Mouse (Mus musculus): ENCODE data around the gene Tceal7.

Tceal7 gene

GRCm38 (mm10) chrX:136214729-136215677 is at the start of gene Tceal7, which contains the start of gene Bex1:
Gene Tceal7, plus strand, starts transcription at chrX:136214779.
Gene Bex1, minus strand, starts transcription at chrX:136215513.
- DNase-seq, result peak; percentile 18

DNA sequence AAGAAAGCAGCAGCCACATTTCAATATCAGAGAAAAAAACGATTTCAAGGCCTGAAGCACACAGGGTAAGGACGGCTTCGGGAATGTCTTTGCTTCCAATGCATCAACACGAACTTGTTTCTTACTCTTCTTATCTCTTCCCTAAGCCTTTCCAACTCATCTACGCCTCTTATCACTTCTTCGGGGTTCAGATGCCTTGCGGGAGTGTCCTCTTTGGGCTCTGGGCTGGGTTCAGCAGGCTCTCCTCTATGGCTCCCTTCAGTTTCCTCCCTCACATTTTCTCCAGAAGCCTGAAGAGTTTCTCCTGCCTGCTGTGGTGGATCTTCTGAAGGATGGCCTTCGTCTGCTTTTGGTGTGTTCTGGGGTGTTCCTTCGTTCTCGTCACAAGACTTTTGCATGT is 44.0 kb upstream of the Tceal7 start:
- DNase-seq, result no peak

GRCm38 (mm10) chrX:136171189-136172117 is 43.1 kb upstream of the Tceal7 start:
- DNase-seq, result peak; percentile 12

DNA sequence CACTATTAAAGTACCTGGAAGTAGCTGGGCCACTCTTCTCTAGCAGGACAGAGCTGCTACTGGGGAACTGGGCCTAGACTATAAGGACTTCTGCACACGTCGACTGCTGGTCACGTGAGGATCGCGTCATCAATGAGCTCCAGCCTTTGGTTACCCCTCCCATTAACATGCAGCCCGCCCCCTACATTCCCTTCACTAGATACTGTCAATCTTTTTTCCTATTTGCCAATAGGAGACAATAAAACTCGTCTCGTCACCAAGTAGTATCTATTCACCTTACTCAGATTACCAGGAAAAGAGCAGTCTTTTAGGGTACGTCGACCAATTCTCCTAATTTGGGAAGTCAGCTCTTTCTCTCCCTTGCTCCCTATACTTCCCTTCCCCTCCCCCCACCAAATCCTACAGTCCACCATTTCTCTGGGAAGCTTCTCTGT is 42.4 kb upstream of the Tceal7 start, which contains the start of gene Tceal8:
Gene Tceal8, minus strand, starts transcription at position 225 of the 434 bp plus-strand sequence.
- peak; percentile 37 for DNase-seq

GRCm38 (mm10) chrX:136172786-136173185 is 41.8 kb upstream of the Tceal7 start:
- no peak for DNase-seq

DNA sequence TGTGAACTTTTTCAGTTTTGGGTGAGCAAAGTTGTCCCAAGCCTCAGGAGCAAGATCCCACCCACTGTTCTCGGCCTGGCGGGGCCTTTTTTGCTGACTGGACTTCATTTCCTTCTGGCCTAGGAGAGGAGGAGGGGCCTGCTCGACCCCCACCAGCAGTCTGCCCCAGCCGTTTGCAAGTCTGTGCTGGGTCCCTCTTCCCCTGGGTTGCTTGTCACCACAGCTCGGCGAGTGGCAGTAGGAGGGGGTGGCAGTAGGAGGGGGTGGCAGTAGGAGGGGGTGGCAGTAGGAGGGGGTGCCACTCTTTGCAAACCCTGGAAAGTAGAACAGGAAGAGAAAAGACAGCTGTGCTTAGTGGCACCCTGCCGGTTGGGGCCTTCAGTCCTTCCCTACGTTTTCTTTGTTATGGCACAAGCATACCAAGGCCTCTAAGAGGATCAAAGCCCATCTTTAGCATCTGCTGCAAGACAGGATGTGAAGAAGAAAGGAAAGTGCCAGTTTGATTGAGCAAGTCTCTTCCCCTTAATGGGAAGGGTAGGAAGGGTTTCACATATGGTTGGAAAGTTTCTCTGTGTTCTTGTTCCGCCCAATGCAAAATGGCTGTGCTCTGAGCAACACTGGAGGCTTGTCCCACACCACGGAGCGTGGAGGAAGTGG is 33.6 kb upstream of the Tceal7 start:
- DNase-seq, result peak; percentile 57

- no peak for DNase-seq
These were observed 31.5 kb upstream of the Tceal7 start for GRCm38 (mm10) chrX:136183107-136183506.

DNA sequence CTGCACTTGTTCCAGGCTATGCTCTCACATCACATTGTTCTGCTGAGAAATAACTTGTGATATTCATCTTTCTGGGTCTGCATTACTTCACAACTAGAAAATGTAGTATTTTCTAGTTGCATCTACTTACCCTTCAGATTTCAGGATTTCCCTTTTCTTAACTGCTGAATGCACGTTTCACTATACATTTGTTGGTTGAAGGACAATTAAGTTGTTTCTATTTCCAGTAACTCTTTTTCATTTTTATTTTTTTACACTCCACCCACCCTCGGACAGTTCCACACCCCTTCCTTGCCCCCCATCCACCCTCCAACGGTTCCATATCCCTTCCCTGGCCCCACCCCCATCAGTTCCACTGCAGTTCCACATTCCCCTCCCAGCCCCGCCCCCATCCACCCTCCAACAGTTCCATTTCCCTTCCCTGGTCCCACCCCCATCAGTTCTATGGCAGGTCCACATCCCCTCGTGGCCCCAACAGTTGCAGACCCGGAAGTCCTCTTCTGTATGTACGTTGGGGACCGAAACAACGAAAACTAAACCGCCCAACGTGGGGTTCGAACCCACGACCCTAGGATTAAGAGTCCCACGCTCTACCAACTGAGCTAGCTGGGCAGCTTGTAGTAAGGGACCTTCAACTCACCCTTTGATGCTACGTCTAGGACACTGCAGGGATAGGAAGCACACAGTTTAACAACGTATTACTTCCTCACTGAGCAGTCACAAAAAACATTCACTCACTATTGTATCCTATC is 19.2 kb upstream of the Tceal7 start:
- DNase-seq, result no peak

DNA sequence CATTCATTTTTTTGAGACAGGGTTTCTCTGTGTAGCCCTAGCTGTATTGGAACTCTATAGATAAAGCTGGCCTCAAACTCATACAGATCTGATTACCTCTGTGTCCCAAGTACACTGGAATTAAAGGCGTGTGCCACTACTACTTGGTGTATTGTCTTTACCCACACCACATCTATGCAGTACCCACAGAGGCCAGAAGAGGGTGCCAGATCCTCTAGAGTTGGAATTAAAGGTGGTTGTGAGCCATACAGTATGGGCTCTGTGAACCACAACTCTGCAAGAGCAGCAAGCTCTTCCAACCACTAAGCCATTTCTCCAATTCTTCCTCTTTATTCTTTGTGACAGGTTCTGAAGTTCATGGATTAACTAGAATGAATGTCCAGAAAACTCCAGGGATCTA is 17.7 kb upstream of the Tceal7 start:
- DNase-seq, result peak; percentile 55

DNA sequence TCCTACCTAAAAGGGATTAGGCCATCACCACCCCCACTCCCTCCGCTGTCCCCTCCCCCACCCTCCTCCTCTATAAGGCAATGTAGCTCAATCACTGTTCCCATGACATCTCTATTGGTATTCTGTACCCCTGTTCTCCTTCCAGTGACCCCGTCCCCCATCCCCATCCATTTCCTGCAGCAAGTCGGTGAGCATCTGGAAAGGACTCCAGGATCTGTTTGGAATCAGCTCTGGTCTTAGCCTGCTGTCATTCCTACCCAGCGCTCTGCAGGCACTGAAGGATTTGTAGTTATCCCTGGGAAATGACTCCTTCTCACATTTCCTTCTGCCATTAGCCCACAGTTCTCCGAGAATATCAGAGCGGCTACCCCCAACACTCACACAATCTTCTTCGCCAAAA is 11.3 kb upstream of the Tceal7 start:
- no peak for DNase-seq

GRCm38 (mm10) chrX:136203664-136204066 is 10.9 kb upstream of the Tceal7 start, which contains the start of gene Tceal5:
Gene Tceal5, minus strand, starts transcription at chrX:136203876.
- DNase-seq, result no peak

GRCm38 (mm10) chrX:136204406-136204805 is 10.2 kb upstream of the Tceal7 start:
- DNase-seq, result no peak

DNA sequence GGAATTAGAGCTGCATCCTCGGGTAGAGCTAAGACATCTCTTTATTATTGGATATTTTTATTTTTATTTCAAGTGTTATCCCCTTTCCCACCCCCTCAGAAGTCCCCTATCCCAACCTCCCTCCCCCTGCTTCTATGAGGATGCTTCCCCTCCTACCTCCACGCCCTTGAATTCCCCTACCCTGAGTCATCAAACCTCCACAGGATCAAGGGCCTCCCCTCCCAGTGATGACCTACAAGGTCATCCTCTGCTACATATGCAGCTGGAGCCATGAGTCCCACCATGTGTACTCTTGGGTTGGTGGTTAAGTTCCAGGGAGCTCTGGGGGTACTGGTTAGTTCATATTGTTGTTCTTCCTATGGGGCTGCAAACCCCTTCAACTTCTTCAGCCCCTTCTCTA is 1.2 kb upstream of the Tceal7 start:
- no peak for DNase-seq

GRCm38 (mm10) chrX:136216303-136216702 is 1.7 kb downstream of the Tceal7 start:
- DNase-seq, result no peak

DNA sequence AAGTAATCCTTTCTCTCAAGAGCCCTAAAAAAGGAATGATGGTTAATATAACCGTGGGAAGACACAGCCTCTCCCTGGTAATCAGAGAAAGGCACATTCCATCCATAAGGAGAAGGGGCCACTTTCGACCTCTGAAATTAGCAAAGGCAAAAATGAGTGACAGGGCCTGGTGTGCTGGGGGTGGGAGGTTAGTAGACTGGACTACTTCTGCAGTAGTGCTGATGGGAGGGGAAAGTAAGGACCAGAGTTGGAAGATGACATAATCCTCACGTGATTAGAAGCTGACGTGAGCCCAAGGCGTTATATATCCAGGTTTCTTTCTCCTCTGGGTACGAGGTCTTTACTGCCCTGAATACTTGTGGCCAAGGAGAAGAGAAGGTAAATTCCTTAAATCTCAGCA is 9.1 kb downstream of the Tceal7 start:
- DNase-seq, result no peak

- no peak for DNase-seq
These were observed 13.2 kb downstream of the Tceal7 start for GRCm38 (mm10) chrX:136227768-136228167.

- peak; percentile 33 for DNase-seq
These were observed 23.5 kb downstream of the Tceal7 start for GRCm38 (mm10) chrX:136238118-136238517.

DNA sequence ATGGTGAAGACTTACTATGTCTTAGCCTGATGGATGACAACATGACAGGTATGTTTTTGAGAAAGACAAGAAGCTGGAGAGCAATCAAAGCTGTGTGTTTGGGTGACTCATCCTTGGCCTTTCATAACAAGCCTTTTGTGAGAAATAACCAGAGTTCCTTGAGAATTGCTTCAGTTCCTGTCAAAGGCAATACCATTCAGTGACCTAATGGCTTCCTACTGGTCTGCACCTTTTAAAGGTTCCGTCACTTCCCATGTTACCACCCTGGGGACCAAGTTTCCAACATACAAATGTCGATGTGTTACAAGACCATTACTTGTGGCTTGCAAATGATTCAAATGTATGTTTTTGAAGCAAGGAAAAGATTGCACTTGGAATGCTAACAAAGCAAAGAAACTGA is 28.6 kb downstream of the Tceal7 start:
- no peak for DNase-seq

DNA sequence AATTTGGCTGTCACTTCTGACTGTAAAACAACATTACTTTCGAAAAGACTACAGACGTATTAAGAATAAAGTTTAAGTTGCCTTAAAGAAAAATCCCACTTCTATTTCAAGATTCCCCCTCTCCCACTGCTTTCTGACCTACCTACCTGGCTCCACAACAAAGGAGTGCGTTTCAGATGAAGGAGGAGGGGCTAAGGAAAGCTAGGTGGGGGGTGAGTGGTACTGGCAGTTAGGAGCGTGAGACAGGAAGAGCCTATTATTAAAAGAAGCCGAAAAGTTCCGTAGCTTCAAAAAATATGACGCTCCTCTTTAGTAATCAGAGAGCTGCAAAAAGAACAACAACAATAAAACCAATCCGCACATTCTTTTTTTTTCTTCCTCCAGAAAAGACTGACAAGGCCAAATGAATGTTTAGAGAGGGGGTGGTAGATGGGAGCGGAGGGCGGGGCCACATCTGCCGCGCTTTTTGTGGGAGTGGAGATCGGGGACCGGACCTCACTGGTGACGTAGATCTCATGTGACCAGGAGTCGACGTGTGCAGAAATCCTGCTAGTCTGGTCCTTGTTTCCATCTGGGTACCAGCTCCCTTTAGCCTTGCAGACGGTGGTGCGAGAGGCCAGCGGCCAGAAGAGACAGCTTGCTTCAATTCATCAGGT is 30.1 kb downstream of the Tceal7 start, which contains the start of gene Tceal9:
Gene Tceal9, plus strand, starts transcription at position 506 of the 656 bp plus-strand sequence.
- peak; percentile 59 for DNase-seq

DNA sequence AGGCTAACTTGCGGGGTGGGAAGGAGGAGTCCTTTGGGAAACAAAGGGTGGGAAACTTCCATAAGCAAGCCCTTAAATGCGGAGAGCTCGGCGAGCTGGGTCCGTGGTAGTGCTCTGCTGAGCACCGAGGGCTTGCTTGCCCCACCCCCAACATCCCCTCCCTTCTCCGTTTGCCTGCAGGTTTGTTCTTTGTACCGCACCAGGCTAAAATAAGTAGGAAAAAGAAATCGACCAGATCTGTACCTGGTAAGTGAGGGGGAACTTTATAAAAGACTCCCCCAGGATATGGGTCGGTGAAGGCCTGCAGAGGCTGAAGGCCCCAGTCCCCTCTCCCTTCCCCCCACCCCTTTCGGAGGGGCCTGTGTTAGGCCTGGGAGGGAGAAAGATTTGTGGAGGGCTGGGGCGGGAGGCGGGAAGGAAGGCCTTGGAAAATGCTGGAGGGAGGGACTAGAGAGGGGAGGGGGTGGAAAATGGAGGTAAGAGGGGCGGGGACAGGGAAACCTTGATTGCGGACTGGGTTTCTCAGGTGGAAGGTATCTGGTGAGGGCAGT is 31.0 kb downstream of the Tceal7 start:
- DNase-seq, result peak; percentile 30

GRCm38 (mm10) chrX:136248811-136249210 is 34.2 kb downstream of the Tceal7 start:
- DNase-seq, result no peak
